Mouse (Mus musculus) left cerebral cortex, adult 2 months (tissue): ENCODE measurements around the gene Dnah11. TPM values are rescaled to one million over a fixed set of nuclear protein-coding genes. Genes with fewer than 3 reads are reported as not detected.

Source experiments
- DNase-seq, 2 experiments: peaks; one replicate each; pipeline ENCODE4 v3.0.0; 2021 to 2022; ENCODE audit warnings: low spot score in 2 of 2, mixed read lengths in 1 of 2; ENCODE audit errors: extremely low spot score in 1 of 2
- H3K27ac ChIP-seq: fragments of 200-600 bp; 2 replicates; pipeline ENCODE4 v1.8.1; 2022
- H3K4me3 ChIP-seq: fragments of 200-600 bp; 2 replicates; pipeline ENCODE4 v1.8.1; 2022
- CTCF ChIP-seq: fragments of 200-600 bp; IDR thresholded peaks from 2 replicates; pipeline ENCODE4 v1.8.1; 2022; ENCODE audit warnings: antibody characterized with exemption, mild to moderate bottlenecking, moderate library complexity
- intact Hi-C: fragments of 180-260 bp; cut with DNase I; formaldehyde crosslinking; loops from one replicate; pipeline ENCODE4 v1.15.1; 2025
- total RNA-seq, 2 experiments: library from RNA; stranded (reverse); gene quantifications; 2 replicates each; pipeline ENCODE4 v1.2.3; 2021

Dnah11 gene
- total RNA-seq, 2 experiments from 2014 or later = 0.79 to 0.84 TPM

DNA sequence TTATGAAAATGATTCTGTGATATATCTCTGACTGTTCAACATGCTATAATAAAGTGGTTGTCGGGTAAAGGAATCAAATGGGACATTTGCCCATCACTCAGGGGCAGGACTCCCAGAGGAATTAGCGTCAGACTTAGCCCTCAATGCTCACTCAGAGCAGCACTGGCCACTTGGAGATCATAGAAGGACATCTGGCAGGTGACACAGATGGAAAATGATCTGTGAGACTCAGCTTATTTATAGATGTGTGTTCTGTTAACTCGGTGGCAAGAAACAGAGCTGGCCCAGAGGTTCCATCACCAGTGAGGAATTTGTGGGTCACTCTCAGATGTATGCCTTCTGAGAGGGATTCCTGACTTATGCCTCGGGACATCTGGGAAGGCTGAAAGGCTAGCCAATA is 173.1 kb downstream of the Dnah11 start:
- no peak for TF ChIP-seq CTCF
- H3K27ac ChIP-seq = no peak overlapping the region
- intact Hi-C loops = no loop called here

DNA sequence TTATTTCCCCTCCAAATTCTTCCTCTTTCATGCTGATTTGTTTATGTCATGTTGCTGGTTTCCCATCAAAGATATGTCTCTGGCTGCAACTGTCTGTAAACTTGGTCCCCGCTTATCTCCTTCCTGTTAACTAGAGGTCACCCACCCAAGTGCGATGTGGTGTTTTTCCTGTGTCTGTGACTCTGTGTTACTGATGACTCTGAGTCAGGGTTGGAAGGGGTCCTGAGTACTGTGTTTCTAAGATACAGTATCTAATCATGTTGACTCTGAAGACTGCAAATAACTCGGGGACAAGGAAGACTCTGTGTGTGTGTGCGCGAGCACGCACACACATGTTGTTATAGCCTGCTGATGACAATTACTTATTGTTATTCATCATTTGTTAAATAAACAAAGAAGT is 179.9 kb downstream of the Dnah11 start:
- TF ChIP-seq CTCF = no peak
- Histone ChIP-seq H3K27ac (no peak overlapping the region), H3K4me3 (no peak overlapping the region)
- intact Hi-C loops = no loop called here
- DNase-seq = no peak

More for the DNA sequence above, 173.1 kb downstream of the Dnah11 start:
- no peak for DNase-seq
- H3K4me3 ChIP-seq = no peak overlapping the region

GRCm38 (mm10) chr12:118013872-118014271 is 185.0 kb downstream of the Dnah11 start:
- DNase-seq = no peak
- Histone ChIP-seq H3K4me3 (no peak overlapping the region), H3K27ac (no peak overlapping the region)
- intact Hi-C loops = no loop called here
- TF ChIP-seq CTCF = no peak

DNA sequence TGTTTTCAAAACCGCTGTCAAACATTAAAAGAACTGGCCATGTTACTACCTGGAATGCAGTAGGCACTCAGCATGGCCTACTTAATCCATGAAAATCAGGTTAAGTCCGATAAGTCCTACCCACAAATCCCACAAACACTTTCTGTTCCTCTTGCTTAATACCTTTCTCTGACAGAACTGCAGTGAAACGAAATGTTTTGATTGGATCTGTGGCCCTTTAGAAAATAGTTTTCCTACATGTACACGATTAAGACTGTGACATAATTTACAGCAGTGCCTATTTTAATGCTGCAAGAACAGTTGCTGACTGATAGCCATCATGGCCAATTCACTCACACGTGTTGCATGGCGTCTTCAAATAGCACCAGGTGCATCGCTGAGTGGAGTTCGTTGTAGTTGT is 186.9 kb downstream of the Dnah11 start:
- DNase-seq = no peak
- Histone ChIP-seq H3K27ac (no peak overlapping the region), H3K4me3 (no peak overlapping the region)
- TF ChIP-seq CTCF = no peak
- intact Hi-C loops = no loop called here

- no peak for TF ChIP-seq CTCF
- intact Hi-C loops = loop anchor here (5.0 kb wide), 2 partner anchors 462 to 857 kb away; no protein-coding TSS in a partner anchor
- DNase-seq = no peak
- Histone ChIP-seq H3K4me3 (no peak overlapping the region), H3K27ac (no peak overlapping the region)
Observed at GRCm38 (mm10) chr12:117994938-117995337, 203.9 kb downstream of the Dnah11 start.

- no peak overlapping the region for H3K4me3 ChIP-seq
- TF ChIP-seq CTCF = peak; percentile 64
- intact Hi-C loops = loop anchor here (5.0 kb wide), 2 partner anchors 464 to 859 kb away; no protein-coding TSS in a partner anchor
- H3K27ac ChIP-seq = no peak overlapping the region
- DNase-seq = peak; percentile 50 to 60
Observed at GRCm38 (mm10) chr12:117993499-117993898, 205.3 kb downstream of the Dnah11 start.

DNA sequence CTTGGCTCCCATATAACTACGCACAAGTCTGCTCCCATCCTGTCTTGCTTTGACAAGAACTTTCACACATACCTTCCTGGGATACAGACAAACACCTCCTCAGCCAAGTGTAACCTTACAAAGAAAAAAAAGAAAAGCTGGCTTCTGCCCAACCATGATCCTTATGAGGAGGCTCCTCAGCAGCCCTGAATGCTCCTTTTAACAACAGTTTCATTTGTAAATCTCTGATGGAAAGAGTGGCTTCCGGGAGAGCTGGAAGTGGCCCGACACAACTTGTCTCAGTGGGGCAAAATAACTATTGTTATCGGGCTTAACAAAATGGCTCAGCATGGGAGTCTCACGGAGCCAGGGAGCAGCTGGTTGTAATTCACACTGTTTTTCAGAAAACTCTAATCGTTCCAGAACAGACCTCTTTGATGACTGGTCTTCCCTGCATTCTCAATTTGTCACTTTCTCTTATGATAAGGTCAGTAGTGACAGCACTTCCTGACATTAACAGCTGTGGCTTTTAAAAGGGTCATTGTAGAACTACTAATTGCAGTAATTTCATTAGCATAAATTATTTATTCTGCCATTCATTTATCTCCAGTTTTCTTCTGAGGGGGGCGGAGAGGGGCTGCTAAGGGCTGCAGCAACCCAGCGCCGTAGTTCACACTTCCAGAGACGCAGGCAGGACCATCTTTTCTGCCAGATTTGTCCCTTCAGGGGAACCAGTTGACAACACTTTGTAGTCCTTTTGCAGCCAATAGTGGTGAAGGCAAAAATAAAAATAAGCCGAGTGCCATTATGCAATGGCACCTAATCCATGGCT is 209.6 kb downstream of the Dnah11 start:
- no peak overlapping the region for H3K27ac ChIP-seq
- intact Hi-C loops = no loop called here
- H3K4me3 ChIP-seq = no peak overlapping the region
- no peak for DNase-seq
- no peak for TF ChIP-seq CTCF

GRCm38 (mm10) chr12:117980315-117980714 is 218.5 kb downstream of the Dnah11 start:
- TF ChIP-seq CTCF = no peak
- Histone ChIP-seq H3K4me3 (no peak overlapping the region), H3K27ac (no peak overlapping the region)
- no peak for DNase-seq
- intact Hi-C loops = no loop called here

GRCm38 (mm10) chr12:117973712-117974111 is 225.1 kb downstream of the Dnah11 start:
- intact Hi-C loops = no loop called here
- no peak overlapping the region for H3K4me3 ChIP-seq
- DNase-seq = no peak
- H3K27ac ChIP-seq = no peak overlapping the region
- TF ChIP-seq CTCF = no peak

- Histone ChIP-seq H3K4me3 (no peak overlapping the region), H3K27ac (no peak overlapping the region)
- intact Hi-C loops = no loop called here
- DNase-seq = no peak
- no peak for TF ChIP-seq CTCF
Observed at GRCm38 (mm10) chr12:117962698-117963097, 236.1 kb downstream of the Dnah11 start.

- TF ChIP-seq CTCF = no peak
- H3K27ac ChIP-seq = no peak overlapping the region
- DNase-seq = no peak
- no peak overlapping the region for H3K4me3 ChIP-seq
- intact Hi-C loops = no loop called here
Observed at GRCm38 (mm10) chr12:117959213-117959612, 239.6 kb downstream of the Dnah11 start.

GRCm38 (mm10) chr12:117946823-117947704 is 251.8 kb downstream of the Dnah11 start:
- no peak overlapping the region for H3K4me3 ChIP-seq
- intact Hi-C loops = no loop called here
- TF ChIP-seq CTCF = no peak
- DNase-seq = no peak
- no peak overlapping the region for H3K27ac ChIP-seq
